Mouse (Mus musculus): ENCODE results near the gene Clrn3.

DNA sequence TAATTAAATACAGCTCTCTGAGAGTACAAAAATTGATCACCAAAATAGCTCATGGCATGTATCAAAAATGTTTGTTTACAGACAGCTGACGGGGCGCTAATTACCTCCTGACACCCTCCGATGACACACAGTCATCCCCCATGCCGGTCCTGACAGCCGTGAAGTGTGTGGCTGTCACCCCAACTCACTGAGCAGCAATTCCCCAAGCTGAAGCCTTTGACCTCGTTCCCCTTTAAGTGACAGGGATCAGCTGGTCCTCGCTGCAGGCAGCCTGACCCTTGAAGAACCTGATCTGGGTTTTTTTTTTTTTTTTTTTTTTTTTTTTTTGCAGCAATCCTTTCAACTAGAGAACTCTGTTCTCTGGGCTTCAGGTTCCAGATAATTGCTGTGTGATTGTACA is 59.8 kb downstream of the Clrn3 start:
- TF ChIP-seq CTCF (IDR thresholded peaks at IDR 0.05 in 2 of 3, conservative IDR thresholded peaks at IDR 0.05 in 1 of 3; ENCODE audit: control insufficient read depth in 1 of 3, insufficient read depth in 1 of 3, low read depth in 2 of 3, low read length in 3 of 3, poor library complexity in 1 of 3, severe bottlenecking in 1 of 3) (no peak), MAX (IDR thresholded peaks at IDR 0.05; ENCODE audit: low read length) (no peak), MAZ (IDR thresholded peaks at IDR 0.05; ENCODE audit: low read depth, low read length) (no peak), EP300 (IDR thresholded peaks at IDR 0.05; ENCODE audit: low read depth in 1 of 2, low read length in 2 of 2) (no peak), MAFK (IDR thresholded peaks at IDR 0.05; ENCODE audit: borderline replicate concordance, low read depth, low read length) (no peak), POLR2AphosphoS2 (IDR thresholded peaks at IDR 0.05; ENCODE audit: low read length) (no peak), MXI1 (IDR thresholded peaks at IDR 0.05; ENCODE audit: low read depth, low read length) (no peak), TBP (IDR thresholded peaks at IDR 0.05; ENCODE audit: low read depth, low read length) (no peak), POLR2A (IDR thresholded peaks at IDR 0.05; ENCODE audit: control insufficient read depth in 1 of 2, insufficient read depth in 1 of 2, low read depth in 1 of 2, low read length in 2 of 2, poor library complexity in 1 of 2) (no peak), ZMIZ1 (IDR thresholded peaks at IDR 0.05; ENCODE audit: low read depth, low read length) (no peak), E2F4 (IDR thresholded peaks at IDR 0.05; ENCODE audit: borderline replicate concordance, low read depth, low read length) (no peak), HCFC1 (IDR thresholded peaks at IDR 0.05; ENCODE audit: low read depth, low read length) (no peak)

All from MEL (cell line).